Mouse (Mus musculus): ENCODE measurements around the gene Asb18.

DNA sequence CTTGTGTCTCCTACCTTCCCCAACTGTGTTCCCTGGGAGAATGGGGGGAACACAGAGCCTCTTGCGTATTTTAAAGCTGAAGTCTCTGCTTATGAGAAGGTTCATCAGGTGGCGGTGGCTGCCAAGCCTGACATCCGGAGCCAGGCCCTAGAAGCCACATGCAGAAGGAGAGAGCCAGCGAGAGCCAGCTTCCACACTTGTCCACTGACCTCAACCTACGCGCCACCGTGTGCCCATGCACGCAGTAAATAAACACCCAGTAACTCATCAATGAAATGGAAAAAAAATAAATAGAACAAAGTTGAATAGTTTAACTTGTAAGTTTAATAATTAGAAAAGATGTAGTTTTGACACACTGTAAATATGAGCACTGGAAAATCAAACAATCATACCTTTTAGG lies 104.7 kb downstream of the Asb18 start:
- TF ChIP-seq CTCF (IDR thresholded peaks at IDR 0.05; ENCODE audit: low read depth), result no peak
- no peak for TF ChIP-seq EP300 (IDR thresholded peaks at IDR 0.05; ENCODE audit: low read depth)

All from liver, postnatal 0 days (tissue).